Mouse (Mus musculus) hindbrain, embryonic 12.5 days (tissue): Measurements from ENCODE around the gene Lifr. TPM values are rescaled to one million over a fixed set of nuclear protein-coding genes. Genes with fewer than 3 reads are reported as not detected.

Experiments
- ATAC-seq: fragments of 200-750 bp; cut with Nextera tagmentation; 2 replicates; pipeline ENCODE4 v1.8.0; 2017; ENCODE audit warnings: moderate TSS enrichment; ENCODE audit not compliant: low FRiP score
- H3K27ac ChIP-seq: fragments of 300-500 bp; sonication (generic); 2 replicates; pipeline ENCODE4 v1.5.1; 2016; ENCODE audit warnings: mild to moderate bottlenecking
- H3K27me3 ChIP-seq: fragments of 300-500 bp; sonication (generic); 2 replicates; pipeline ENCODE4 v1.6.1; 2016; ENCODE audit warnings: mild to moderate bottlenecking
- H3K36me3 ChIP-seq: fragments of 300-500 bp; sonication (generic); 2 replicates; pipeline ENCODE4 v1.6.1; 2016; ENCODE audit warnings: mild to moderate bottlenecking
- H3K4me1 ChIP-seq: fragments of 300-500 bp; sonication (generic); 2 replicates; pipeline ENCODE4 v1.6.1; 2016
- H3K4me2 ChIP-seq: fragments of 300-500 bp; sonication (generic); replicated peaks from 2 replicates; pipeline ENCODE4 v1.6.1; 2016; ENCODE audit warnings: mild to moderate bottlenecking
- H3K4me3 ChIP-seq: fragments of 300-500 bp; sonication (generic); 2 replicates; pipeline ENCODE4 v1.5.1; 2016; ENCODE audit warnings: mild to moderate bottlenecking
- H3K9ac ChIP-seq: fragments of 300-500 bp; sonication (generic); 2 replicates; pipeline ENCODE4 v1.6.1; 2016; ENCODE audit warnings: mild to moderate bottlenecking, moderate library complexity
- H3K9me3 ChIP-seq: fragments of 300-500 bp; sonication (generic); replicated peaks from 2 replicates; pipeline ENCODE4 v1.6.1; 2016; ENCODE audit warnings: mild to moderate bottlenecking
- WGBS: fragments of 180-500 bp; shearing (Covaris S2); methylation state at CpG from one replicate; pipeline ENCODE4 v1.1.7; 2016; 5-methylcytosine and 5-hydroxymethylcytosine counted together
- polyA plus RNA-seq: library from polyadenylated mRNA; unstranded; fragments of >200 nt; fragmentation: Nextera tagmentation; extraction: Ambion mirVana; gene quantifications from 2 replicates; pipeline ENCODE4 v1.2.1, GENCODE M21; 2016

Gene Lifr
- polyA plus RNA-seq, 1 experiment from 2014 or later = 16.5 TPM

DNA sequence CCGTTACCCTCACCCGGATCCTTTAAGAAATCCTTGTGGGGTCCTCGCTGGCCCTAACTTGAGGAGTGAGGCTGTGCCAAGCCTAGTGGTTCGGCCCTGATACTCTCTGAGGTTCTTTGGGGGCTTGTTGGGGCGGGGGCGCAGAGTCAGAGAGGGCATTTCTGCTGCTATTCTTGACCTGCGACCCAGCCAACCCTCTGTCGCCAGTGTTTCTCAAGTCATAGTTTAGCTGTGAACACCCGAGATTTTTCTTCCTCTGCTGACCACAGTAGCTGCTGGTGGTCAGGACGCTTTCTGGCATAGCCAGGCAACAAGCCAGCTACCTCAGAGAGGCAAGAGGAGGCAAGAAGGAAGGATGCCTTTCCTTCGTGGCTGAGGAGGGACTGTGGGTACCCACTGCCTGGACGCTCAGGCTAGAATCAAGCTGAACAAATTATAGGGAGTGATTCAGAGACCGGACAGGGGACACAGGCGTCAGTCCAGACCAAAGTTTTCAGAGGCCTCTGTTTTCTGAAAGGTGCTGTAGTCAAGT is 25.4 kb upstream of the Lifr start:
- H3K27ac ChIP-seq = no peak overlapping the region

DNA sequence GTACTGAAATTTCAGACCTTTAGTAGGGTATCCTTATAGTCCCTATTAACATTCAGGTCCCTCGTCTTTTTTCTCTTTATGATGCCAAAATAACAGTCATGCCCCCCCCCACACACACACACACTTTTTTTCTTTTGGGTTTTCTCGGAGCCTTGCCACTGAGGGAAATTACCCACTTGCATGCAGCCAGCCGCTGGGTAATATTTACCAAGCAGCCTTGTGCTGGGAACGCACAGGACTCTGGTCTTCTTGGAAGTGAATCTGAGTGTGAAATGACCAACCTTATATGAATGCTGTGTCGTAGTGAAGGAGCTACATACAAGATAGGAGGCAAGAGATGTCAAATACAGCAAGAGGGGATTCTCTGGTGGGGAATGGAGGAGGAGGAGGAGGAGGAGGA is 24.8 kb upstream of the Lifr start:
- Histone ChIP-seq H3K36me3 (no peaks in the 10 kb centered on the region), H3K9me3 (no peaks in the 10 kb centered on the region), H3K4me2 (no peak overlapping the region), H3K4me1 (no peaks in the 10 kb centered on the region), H3K27ac (no peak overlapping the region), H3K27me3 (no peaks in the 10 kb centered on the region), H3K4me3 (no peak overlapping the region), H3K9ac (no peak overlapping the region)
- no peak for ATAC-seq
- WGBS = 86% methylated on average over 5 of the region's 5 CpGs

More for the DNA sequence above, 25.4 kb upstream of the Lifr start:
- ATAC-seq = no peak
- H3K4me2 ChIP-seq = no peak overlapping the region
- no peaks in the 10 kb centered on the region for H3K27me3 ChIP-seq
- H3K36me3 ChIP-seq = no peaks in the 10 kb centered on the region
- 86% methylated on average over 14 of the region's 14 CpGs for WGBS
- H3K4me1 ChIP-seq = no peaks in the 10 kb centered on the region
- no peak overlapping the region for H3K4me3 ChIP-seq
- no peak overlapping the region for H3K9ac ChIP-seq
- no peaks in the 10 kb centered on the region for H3K9me3 ChIP-seq

DNA sequence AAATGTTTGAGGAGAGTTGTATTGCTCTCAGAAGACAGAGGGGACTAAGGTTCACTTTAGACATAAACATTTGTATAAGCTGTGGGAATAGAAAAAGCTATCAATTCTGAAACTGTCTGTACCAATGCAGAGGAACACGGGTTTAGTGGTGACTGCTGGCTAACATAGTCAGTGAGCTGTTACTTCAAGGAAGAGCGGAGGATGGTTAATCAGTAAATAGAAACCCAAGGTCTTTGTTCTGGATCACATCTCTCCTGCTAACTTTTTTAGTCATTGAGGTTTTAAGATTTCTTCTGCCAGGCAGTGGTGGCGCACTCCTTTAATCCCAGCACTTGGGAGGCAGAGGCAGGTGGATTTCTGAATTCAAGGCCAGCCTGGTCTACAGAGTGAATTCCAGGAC is 23.7 kb upstream of the Lifr start:
- Histone ChIP-seq H3K4me2 (no peak overlapping the region), H3K9ac (no peak overlapping the region), H3K36me3 (no peaks in the 10 kb centered on the region), H3K27ac (no peak overlapping the region), H3K4me3 (no peak overlapping the region), H3K27me3 (no peaks in the 10 kb centered on the region), H3K4me1 (peaks cover 6% of the 10 kb centered on the region), H3K9me3 (no peaks in the 10 kb centered on the region)
- ATAC-seq = no peak
- 92% methylated on average over 3 of the region's 3 CpGs for WGBS

DNA sequence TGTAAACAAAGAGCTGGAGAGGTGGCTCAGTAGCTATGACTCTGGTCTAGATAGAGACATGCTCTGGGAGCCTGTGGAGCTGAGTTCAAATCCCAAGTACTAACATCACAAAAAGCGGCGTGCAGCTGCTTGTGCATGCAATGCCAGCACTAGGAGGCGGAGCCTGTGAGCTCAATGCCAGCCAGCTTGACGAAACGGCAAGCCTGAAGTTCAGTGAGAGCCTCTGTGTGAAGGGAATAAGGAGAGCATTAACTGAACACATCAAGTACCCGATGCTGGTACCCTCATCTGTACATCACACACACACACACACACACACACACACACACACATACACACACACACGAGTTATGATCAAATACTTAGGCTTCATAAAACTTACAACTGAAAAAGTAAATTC is 21.0 kb upstream of the Lifr start:
- no peak overlapping the region for H3K27ac ChIP-seq
- no peaks in the 10 kb centered on the region for H3K36me3 ChIP-seq
- H3K9ac ChIP-seq = no peak overlapping the region
- H3K27me3 ChIP-seq = no peaks in the 10 kb centered on the region
- peaks cover 6% of the 10 kb centered on the region for H3K4me1 ChIP-seq
- 66% methylated on average over 7 of the region's 7 CpGs for WGBS
- no peak overlapping the region for H3K4me2 ChIP-seq
- H3K9me3 ChIP-seq = no peaks in the 10 kb centered on the region
- ATAC-seq = no peak
- H3K4me3 ChIP-seq = no peak overlapping the region

DNA sequence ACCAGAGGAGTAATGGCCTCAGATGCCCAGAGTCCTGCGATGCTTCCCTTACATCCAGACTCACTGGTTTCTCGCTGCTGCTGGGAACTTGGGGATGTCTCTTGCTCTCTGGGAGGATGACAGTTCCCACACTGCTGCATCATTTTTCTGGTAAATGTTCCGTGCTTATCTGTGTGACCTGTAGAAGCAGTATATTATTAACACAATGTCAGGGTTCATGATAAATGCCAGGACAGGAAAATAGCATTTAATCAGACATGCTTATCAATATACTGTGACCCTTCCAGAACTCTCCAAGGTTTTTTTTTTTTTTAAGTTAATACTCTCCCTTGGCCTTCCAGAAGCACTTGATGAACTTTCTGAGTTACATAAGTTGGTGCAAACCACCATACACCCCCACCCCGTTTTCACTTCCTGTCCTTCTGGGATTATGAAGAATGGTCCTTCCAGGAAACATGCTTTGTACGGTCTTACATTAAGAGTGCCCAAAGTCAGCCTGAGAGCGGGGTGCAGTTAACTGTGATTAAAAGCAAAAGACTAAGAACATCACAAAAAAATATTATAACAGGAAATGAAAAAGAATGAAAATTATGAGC is 20.1 kb upstream of the Lifr start:
- Histone ChIP-seq H3K4me1 (peaks cover 6% of the 10 kb centered on the region), H3K27me3 (no peaks in the 10 kb centered on the region), H3K27ac (no peak overlapping the region), H3K9me3 (no peaks in the 10 kb centered on the region), H3K4me3 (no peak overlapping the region), H3K9ac (no peak overlapping the region), H3K4me2 (no peak overlapping the region), H3K36me3 (no peaks in the 10 kb centered on the region)
- 82% methylated on average over 6 of the region's 6 CpGs for WGBS
- ATAC-seq = no peak

DNA sequence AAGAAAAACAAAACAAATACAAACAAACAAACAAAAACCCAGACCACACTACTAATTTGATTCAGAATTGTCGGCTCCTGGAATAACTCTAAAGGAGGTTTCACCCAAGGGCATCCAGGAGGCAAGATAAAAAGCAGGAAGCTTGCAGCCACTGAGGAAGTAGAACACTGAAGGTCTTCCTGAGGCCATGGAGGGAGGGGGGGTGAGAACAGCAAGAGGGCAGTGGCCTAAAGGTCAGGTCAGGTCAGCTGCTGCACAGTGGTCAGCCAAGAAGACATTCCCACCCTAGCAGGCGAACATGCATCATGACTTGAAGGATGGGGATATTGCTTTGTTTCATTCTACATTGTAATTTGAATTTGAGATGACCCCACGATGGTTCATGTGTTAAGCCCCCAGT is 17.1 kb upstream of the Lifr start:
- Histone ChIP-seq H3K9me3 (no peaks in the 10 kb centered on the region), H3K4me1 (peaks cover 6% of the 10 kb centered on the region), H3K27me3 (no peaks in the 10 kb centered on the region), H3K36me3 (no peaks in the 10 kb centered on the region), H3K4me3 (no peak overlapping the region), H3K4me2 (no peak overlapping the region), H3K27ac (no peak overlapping the region), H3K9ac (no peak overlapping the region)
- no peak for ATAC-seq
- 69% methylated on average over 3 of the region's 3 CpGs for WGBS

DNA sequence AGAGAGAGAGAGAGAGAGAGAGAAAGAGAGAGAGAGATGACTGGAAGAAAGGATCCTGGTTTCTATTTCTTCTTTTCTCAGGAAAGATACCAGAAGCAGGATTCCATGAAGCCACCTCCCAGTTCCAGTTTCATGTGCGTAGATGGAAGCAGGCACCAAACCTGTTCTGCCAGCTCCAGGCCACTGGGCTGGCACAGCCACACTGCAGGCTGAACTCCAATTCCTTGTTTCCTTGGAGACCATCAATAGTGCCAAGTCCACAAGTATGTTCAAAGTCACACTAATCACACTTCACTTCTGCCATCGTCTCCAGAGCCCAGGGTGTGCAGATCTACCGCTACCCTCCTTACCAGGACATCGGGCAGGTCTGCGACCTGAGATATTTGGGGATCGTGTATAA is 15.2 kb upstream of the Lifr start:
- no peak overlapping the region for H3K4me2 ChIP-seq
- 79% methylated on average over 6 of the region's 6 CpGs for WGBS
- H3K4me3 ChIP-seq = no peak overlapping the region
- no peak overlapping the region for H3K9ac ChIP-seq
- no peaks in the 10 kb centered on the region for H3K9me3 ChIP-seq
- no peak for ATAC-seq
- peaks cover 6% of the 10 kb centered on the region for H3K4me1 ChIP-seq
- H3K27ac ChIP-seq = no peak overlapping the region
- H3K36me3 ChIP-seq = no peaks in the 10 kb centered on the region
- no peaks in the 10 kb centered on the region for H3K27me3 ChIP-seq

DNA sequence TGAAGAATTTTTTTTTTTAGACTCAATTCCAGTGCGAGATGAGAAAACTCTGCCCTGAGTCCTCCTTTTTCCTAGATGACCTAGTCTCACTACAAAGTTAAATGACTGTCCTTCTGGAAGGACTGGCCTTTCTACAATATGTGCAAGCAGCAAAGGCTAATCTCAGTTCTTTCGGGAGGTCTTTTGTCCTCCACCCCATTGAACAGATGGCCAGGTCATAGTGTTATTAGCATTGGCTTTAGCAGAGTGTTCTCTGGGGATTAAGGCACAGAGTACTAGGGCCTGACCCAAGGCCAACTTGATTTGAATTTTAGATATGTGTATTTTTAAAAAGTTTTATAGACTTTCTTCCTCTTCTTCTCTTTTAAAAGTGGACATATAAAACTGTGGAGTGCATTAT is 12.1 kb upstream of the Lifr start:
- no peak overlapping the region for H3K4me2 ChIP-seq
- ATAC-seq = no peak
- H3K9ac ChIP-seq = no peak overlapping the region
- 50% methylated on average over 2 of the region's 2 CpGs for WGBS
- no peaks in the 10 kb centered on the region for H3K27me3 ChIP-seq
- H3K27ac ChIP-seq = no peak overlapping the region
- no peak overlapping the region for H3K4me3 ChIP-seq
- H3K9me3 ChIP-seq = no peaks in the 10 kb centered on the region
- H3K4me1 ChIP-seq = 0 out of 2 replicates have a peak, but pooled peaks cover 4% of the 10 kb centered on the region
- H3K36me3 ChIP-seq = no peaks in the 10 kb centered on the region

DNA sequence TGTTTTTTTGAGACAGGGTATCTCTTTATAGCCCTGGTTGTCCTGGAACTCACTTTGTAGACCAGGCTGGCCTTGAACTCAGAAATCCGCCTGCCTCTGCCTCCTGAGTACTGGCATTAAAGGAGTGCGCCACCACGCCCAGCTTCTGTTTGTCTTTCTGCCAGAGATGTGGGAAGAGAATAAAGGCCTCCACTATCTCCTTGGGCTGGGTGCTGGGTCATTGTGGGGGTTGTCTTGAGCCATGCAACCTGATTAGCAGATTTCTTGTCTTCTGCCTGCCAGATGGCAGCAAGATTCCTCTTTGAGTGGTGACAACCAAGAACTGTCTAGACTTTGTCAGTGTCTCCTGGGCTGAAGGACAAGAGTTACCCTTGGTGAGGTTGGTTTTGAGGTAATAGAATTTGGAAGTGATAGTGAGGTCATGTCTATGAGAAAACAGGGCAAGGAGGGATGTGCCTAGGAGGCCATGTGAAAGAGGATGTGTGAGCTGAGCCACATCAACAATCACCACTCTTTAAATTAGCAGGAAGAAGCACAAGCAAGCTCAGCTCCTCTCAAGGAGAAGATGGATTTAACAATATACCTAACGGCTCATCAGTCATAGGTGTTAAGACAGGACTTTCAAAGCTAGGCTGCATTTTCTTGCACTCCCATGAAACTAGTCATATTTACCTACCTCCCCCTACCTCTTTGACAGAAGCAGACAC is 10.6 kb upstream of the Lifr start:
- ATAC-seq = no peak
- H3K4me3 ChIP-seq = no peak overlapping the region
- H3K4me2 ChIP-seq = no peak overlapping the region
- H3K9ac ChIP-seq = no peak overlapping the region
- no peaks in the 10 kb centered on the region for H3K9me3 ChIP-seq
- H3K27ac ChIP-seq = no peak overlapping the region
- H3K4me1 ChIP-seq = peaks cover 4% of the 10 kb centered on the region; the same call in 1 of the 2 replicates
- WGBS = 92% methylated on average over 4 of the region's 4 CpGs
- H3K27me3 ChIP-seq = no peaks in the 10 kb centered on the region
- no peaks in the 10 kb centered on the region for H3K36me3 ChIP-seq

DNA sequence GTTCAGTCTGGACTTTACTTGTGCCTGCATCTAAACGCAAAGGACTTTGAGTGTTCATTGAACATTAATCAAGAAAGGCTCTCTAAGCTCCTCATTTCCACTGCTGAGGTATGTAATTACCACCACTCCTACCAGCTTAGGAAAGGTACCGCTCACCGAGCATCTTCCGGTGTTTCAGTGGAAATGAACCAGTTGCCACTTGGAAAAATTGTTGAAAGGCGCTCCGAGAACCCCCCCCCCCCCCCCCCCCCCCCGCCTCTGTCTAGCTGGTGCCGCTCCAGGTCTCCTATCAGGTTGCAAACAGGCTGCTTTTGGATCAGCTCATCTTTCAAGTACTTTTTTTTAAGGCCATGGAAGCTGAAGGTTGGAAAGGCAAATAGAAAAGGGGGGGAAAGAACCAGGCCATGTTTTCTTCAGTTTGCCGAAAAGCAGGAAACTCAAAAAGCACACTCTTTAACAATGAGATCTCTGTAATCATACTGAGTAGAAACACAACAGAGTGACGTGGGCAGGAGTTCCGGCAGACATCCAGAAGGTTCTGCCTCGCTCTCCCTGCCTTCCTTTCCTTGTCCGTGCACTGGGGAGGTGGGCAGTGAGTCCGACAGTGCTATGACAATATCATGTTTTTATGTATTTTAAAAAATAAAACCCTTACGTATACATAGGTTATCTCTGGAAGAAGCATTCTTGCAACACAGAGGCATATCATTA is 9.3 kb upstream of the Lifr start:
- Histone ChIP-seq H3K4me1 (peaks cover 8% of the 10 kb centered on the region; the same call in 1 of the 2 replicates), H3K27ac (no peak overlapping the region), H3K9me3 (no peaks in the 10 kb centered on the region), H3K4me3 (no peak overlapping the region), H3K4me2 (no peak overlapping the region), H3K27me3 (no peaks in the 10 kb centered on the region), H3K9ac (no peak overlapping the region), H3K36me3 (no peaks in the 10 kb centered on the region)
- ATAC-seq = no peak
- WGBS = 75% methylated on average over 13 of the region's 15 CpGs

DNA sequence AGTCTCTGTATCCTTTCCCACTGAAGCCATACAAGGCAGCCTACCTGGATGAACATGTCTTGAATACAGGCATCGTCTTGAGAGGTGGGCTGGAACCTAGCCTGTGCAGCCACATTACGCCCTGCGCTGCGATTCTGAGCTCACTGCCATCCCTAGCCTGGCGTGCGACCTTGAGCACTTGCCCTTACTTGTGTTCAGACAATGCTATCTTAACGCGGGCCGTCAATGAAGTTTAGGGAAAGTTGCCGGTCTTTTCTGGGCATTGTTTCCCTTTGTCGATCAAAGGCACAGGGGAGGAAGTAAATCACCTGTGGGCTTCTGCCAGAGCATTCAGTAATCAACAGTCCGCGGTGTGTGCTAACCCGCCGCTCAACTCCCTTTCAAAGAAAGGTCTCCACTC is 8.6 kb upstream of the Lifr start:
- ATAC-seq = no peak

DNA sequence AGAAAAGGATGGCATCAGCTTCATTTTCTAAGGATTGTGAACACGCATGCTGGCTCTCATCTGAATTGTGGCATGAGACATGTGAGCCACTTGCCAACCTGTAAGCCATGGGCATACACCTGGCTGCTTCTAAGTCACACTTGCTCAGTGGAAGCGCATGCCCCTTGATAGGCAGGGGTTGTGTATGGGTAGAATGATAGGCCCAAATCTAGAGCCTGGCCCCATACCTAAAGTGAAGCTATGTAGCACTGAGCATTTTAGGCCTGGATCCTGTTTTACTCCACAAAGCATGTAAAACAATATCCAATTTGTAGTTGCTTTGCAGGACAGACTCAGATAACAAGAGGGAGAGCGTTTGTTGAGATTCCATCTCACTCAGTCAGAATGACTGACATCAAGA is 7.5 kb upstream of the Lifr start:
- H3K4me2 ChIP-seq = no peak overlapping the region
- H3K27me3 ChIP-seq = no peaks in the 10 kb centered on the region
- no peaks in the 10 kb centered on the region for H3K36me3 ChIP-seq
- H3K4me3 ChIP-seq = no peak overlapping the region
- ATAC-seq = no peak
- no peak overlapping the region for H3K9ac ChIP-seq
- H3K4me1 ChIP-seq = peaks cover 8% of the 10 kb centered on the region; the same call in 1 of the 2 replicates
- 95% methylated on average over 3 of the region's 3 CpGs for WGBS
- no peaks in the 10 kb centered on the region for H3K9me3 ChIP-seq
- no peak overlapping the region for H3K27ac ChIP-seq

More for the DNA sequence above, 8.6 kb upstream of the Lifr start:
- Histone ChIP-seq H3K9me3 (no peaks in the 10 kb centered on the region), H3K27me3 (no peaks in the 10 kb centered on the region), H3K27ac (no peak overlapping the region), H3K36me3 (no peaks in the 10 kb centered on the region), H3K9ac (no peak overlapping the region), H3K4me3 (no peak overlapping the region), H3K4me2 (no peak overlapping the region), H3K4me1 (peaks cover 8% of the 10 kb centered on the region; the same call in 1 of the 2 replicates)
- 53% methylated on average over 15 of the region's 15 CpGs for WGBS
